Mouse (Mus musculus) intestine, embryonic 15.5 days (tissue): ENCODE measurements at regions not wholly inside any gene's neighbourhood (a gene's known extent, or its start where the extent isn't known, plus 50 kb on each side); places are given as distances from the start of the nearest gene placed in this dataset.
A peak's percentile ranks its signal among the peaks of the same experiment; 100 is the strongest.

Experiments used
- ATAC-seq: fragments of 200-750 bp; cut with Nextera tagmentation; 2 replicates; pipeline ENCODE4 v1.8.0; 2017; ENCODE audit warnings: moderate TSS enrichment, moderate library complexity
- H3K27ac ChIP-seq: fragments of 300-500 bp; sonication (generic); 2 replicates; pipeline ENCODE4 v1.5.1; 2015; ENCODE audit warnings: mild to moderate bottlenecking, inconsistent platforms
- H3K27me3 ChIP-seq: fragments of 300-500 bp; sonication (generic); replicated peaks from 2 replicates; pipeline ENCODE4 v1.6.1; 2015; ENCODE audit warnings: inconsistent platforms
- H3K36me3 ChIP-seq: fragments of 300-500 bp; sonication (generic); 2 replicates; pipeline ENCODE4 v1.6.1; 2015; ENCODE audit warnings: inconsistent platforms
- H3K4me1 ChIP-seq: fragments of 300-500 bp; sonication (generic); replicated peaks from 2 replicates; pipeline ENCODE4 v1.6.1; 2015; ENCODE audit warnings: inconsistent platforms
- H3K4me2 ChIP-seq: fragments of 300-500 bp; sonication (generic); replicated peaks from 2 replicates; pipeline ENCODE4 v1.6.1; 2015; ENCODE audit warnings: mild to moderate bottlenecking, inconsistent platforms
- H3K4me3 ChIP-seq: fragments of 300-500 bp; sonication (generic); replicated peaks from 2 replicates; pipeline ENCODE4 v1.5.1; 2015; ENCODE audit warnings: inconsistent platforms
- H3K9ac ChIP-seq: fragments of 300-500 bp; sonication (generic); 2 replicates; pipeline ENCODE4 v1.6.1; 2015; ENCODE audit warnings: inconsistent platforms
- H3K9me3 ChIP-seq: fragments of 300-500 bp; sonication (generic); 2 replicates; pipeline ENCODE4 v1.6.1; 2016; ENCODE audit warnings: inconsistent platforms
- WGBS: fragments of 180-500 bp; shearing (Covaris S2); methylation state at CpG from one replicate; pipeline ENCODE4 v1.1.7; 2015; 5-methylcytosine and 5-hydroxymethylcytosine counted together

GRCm38 (mm10) chr17:7577227-7577626 is 192.0 kb upstream of the Unc93a2 start:
- Histone ChIP-seq H3K4me1 (0 out of 2 replicates have a peak, but pooled peaks cover 12% of the 10 kb centered on the region), H3K36me3 (no peaks in the 10 kb centered on the region), H3K4me3 (no peak overlapping the region), H3K4me2 (no peak overlapping the region), H3K9me3 (no peaks in the 10 kb centered on the region), H3K9ac (no peak overlapping the region), H3K27me3 (no peaks in the 10 kb centered on the region), H3K27ac (peak overlapping the region; percentile 58)
- ATAC-seq = peak; percentile 84
- WGBS = 42% methylated on average over 4 of the region's 4 CpGs

GRCm38 (mm10) chr17:7571481-7571880 is 186.2 kb upstream of the Unc93a2 start:
- H3K27me3 ChIP-seq = no peaks in the 10 kb centered on the region
- no peak overlapping the region for H3K4me3 ChIP-seq
- no peak for ATAC-seq
- no peaks in the 10 kb centered on the region for H3K36me3 ChIP-seq
- H3K4me2 ChIP-seq = no peak overlapping the region
- no peak overlapping the region for H3K27ac ChIP-seq
- H3K9me3 ChIP-seq = no peaks in the 10 kb centered on the region
- 91% methylated on average over 3 of the region's 3 CpGs for WGBS
- H3K9ac ChIP-seq = no peak overlapping the region
- H3K4me1 ChIP-seq = 0 out of 2 replicates have a peak, but pooled peaks cover under 1% of the 10 kb centered on the region

- Histone ChIP-seq H3K9me3 (no peaks in the 10 kb centered on the region), H3K27me3 (no peaks in the 10 kb centered on the region), H3K36me3 (no peaks in the 10 kb centered on the region), H3K9ac (no peak overlapping the region), H3K4me1 (no peaks in the 10 kb centered on the region), H3K4me3 (no peak overlapping the region), H3K4me2 (no peak overlapping the region), H3K27ac (no peak overlapping the region)
- no peak for ATAC-seq
- 88% methylated on average over 5 of the region's 5 CpGs for WGBS
These were observed 183.2 kb upstream of the Unc93a2 start for GRCm38 (mm10) chr17:7568482-7568881.

- WGBS = 71% methylated on average over 2 of the region's 2 CpGs
- no peaks in the 10 kb centered on the region for H3K4me1 ChIP-seq
- H3K9ac ChIP-seq = no peak overlapping the region
These were observed 180.5 kb upstream of the Unc93a2 start for GRCm38 (mm10) chr17:7565771-7566170.

GRCm38 (mm10) chr17:7562940-7563339 is 177.7 kb upstream of the Unc93a2 start:
- no peak overlapping the region for H3K9ac ChIP-seq
- no peak overlapping the region for H3K4me2 ChIP-seq
- H3K36me3 ChIP-seq = no peaks in the 10 kb centered on the region
- H3K9me3 ChIP-seq = no peaks in the 10 kb centered on the region
- WGBS = 40% methylated on average over 8 of the region's 8 CpGs
- no peak overlapping the region for H3K4me3 ChIP-seq
- ATAC-seq = no peak
- H3K27ac ChIP-seq = no peak overlapping the region
- no peaks in the 10 kb centered on the region for H3K27me3 ChIP-seq
- no peaks in the 10 kb centered on the region for H3K4me1 ChIP-seq

More at GRCm38 (mm10) chr17:7565771-7566170, 180.5 kb upstream of the Unc93a2 start:
- H3K4me2 ChIP-seq = no peak overlapping the region
- no peaks in the 10 kb centered on the region for H3K36me3 ChIP-seq
- ATAC-seq = no peak
- H3K27me3 ChIP-seq = no peaks in the 10 kb centered on the region
- no peak overlapping the region for H3K27ac ChIP-seq
- no peaks in the 10 kb centered on the region for H3K9me3 ChIP-seq
- H3K4me3 ChIP-seq = no peak overlapping the region

- H3K4me2 ChIP-seq = no peak overlapping the region
- H3K27ac ChIP-seq = no peak overlapping the region
- ATAC-seq = no peak
- WGBS = 84% methylated on average over 2 of the region's 2 CpGs
- H3K36me3 ChIP-seq = no peaks in the 10 kb centered on the region
- H3K4me1 ChIP-seq = no peaks in the 10 kb centered on the region
- no peaks in the 10 kb centered on the region for H3K27me3 ChIP-seq
- no peaks in the 10 kb centered on the region for H3K9me3 ChIP-seq
- no peak overlapping the region for H3K4me3 ChIP-seq
- no peak overlapping the region for H3K9ac ChIP-seq
These were observed 163.2 kb upstream of the Unc93a2 start for GRCm38 (mm10) chr17:7548456-7548855.

GRCm38 (mm10) chr17:7538402-7539087 is 153.3 kb upstream of the Unc93a2 start:
- H3K4me3 ChIP-seq = no peak overlapping the region
- WGBS = 59% methylated on average over 4 of the region's 4 CpGs
- H3K27ac ChIP-seq = peak overlapping the region; percentile 36; the same call in 1 of the 2 replicates
- H3K4me2 ChIP-seq = no peak overlapping the region
- no peaks in the 10 kb centered on the region for H3K4me1 ChIP-seq
- no peak for ATAC-seq
- no peaks in the 10 kb centered on the region for H3K9me3 ChIP-seq
- no peaks in the 10 kb centered on the region for H3K27me3 ChIP-seq
- H3K9ac ChIP-seq = no peak overlapping the region
- H3K36me3 ChIP-seq = no peaks in the 10 kb centered on the region

GRCm38 (mm10) chr17:7537618-7538266 is 152.5 kb upstream of the Unc93a2 start:
- ATAC-seq = no peak
- H3K36me3 ChIP-seq = no peaks in the 10 kb centered on the region
- 0 out of 2 replicates have a peak overlapping the region, but pooled peaks have one; percentile 13 for H3K27ac ChIP-seq
- no peak overlapping the region for H3K9ac ChIP-seq
- WGBS = 58% methylated on average over 7 of the region's 7 CpGs
- H3K9me3 ChIP-seq = no peaks in the 10 kb centered on the region
- no peak overlapping the region for H3K4me3 ChIP-seq
- H3K27me3 ChIP-seq = no peaks in the 10 kb centered on the region
- H3K4me1 ChIP-seq = no peaks in the 10 kb centered on the region
- H3K4me2 ChIP-seq = no peak overlapping the region

GRCm38 (mm10) chr17:7537210-7537609 is 151.9 kb upstream of the Unc93a2 start:
- Histone ChIP-seq H3K27ac (no peak overlapping the region), H3K9me3 (no peaks in the 10 kb centered on the region), H3K4me2 (no peak overlapping the region), H3K4me3 (no peak overlapping the region), H3K36me3 (no peaks in the 10 kb centered on the region), H3K4me1 (no peaks in the 10 kb centered on the region), H3K9ac (no peak overlapping the region), H3K27me3 (no peaks in the 10 kb centered on the region)
- 87% methylated on average over 5 of the region's 5 CpGs for WGBS
- no peak for ATAC-seq

GRCm38 (mm10) chr17:7534386-7535059 is 149.3 kb upstream of the Unc93a2 start:
- 81% methylated on average over 6 of the region's 6 CpGs for WGBS
- H3K9me3 ChIP-seq = no peaks in the 10 kb centered on the region
- H3K27ac ChIP-seq = no peak overlapping the region
- H3K4me1 ChIP-seq = no peaks in the 10 kb centered on the region
- H3K4me2 ChIP-seq = no peak overlapping the region
- no peaks in the 10 kb centered on the region for H3K36me3 ChIP-seq
- H3K27me3 ChIP-seq = no peaks in the 10 kb centered on the region
- no peak overlapping the region for H3K9ac ChIP-seq
- no peak overlapping the region for H3K4me3 ChIP-seq
- ATAC-seq = no peak

- Histone ChIP-seq H3K4me1 (no peaks in the 10 kb centered on the region), H3K4me2 (no peak overlapping the region), H3K4me3 (no peak overlapping the region), H3K27me3 (no peaks in the 10 kb centered on the region), H3K9me3 (no peaks in the 10 kb centered on the region), H3K9ac (no peak overlapping the region), H3K36me3 (no peaks in the 10 kb centered on the region), H3K27ac (no peak overlapping the region)
- 0 out of 2 replicates have a peak, but pooled peaks have one; percentile 28 for ATAC-seq
- WGBS = 27% methylated on average over 2 of the region's 2 CpGs
These were observed 148.3 kb upstream of the Unc93a2 start for GRCm38 (mm10) chr17:7533552-7533951.

- Histone ChIP-seq H3K4me1 (no peaks in the 10 kb centered on the region), H3K9me3 (no peaks in the 10 kb centered on the region), H3K4me3 (no peak overlapping the region), H3K9ac (no peak overlapping the region), H3K27me3 (no peaks in the 10 kb centered on the region), H3K27ac (no peak overlapping the region), H3K36me3 (no peaks in the 10 kb centered on the region), H3K4me2 (no peak overlapping the region)
- WGBS = 83% methylated on average over 3 of the region's 3 CpGs
- no peak for ATAC-seq
These were observed 147.4 kb upstream of the Unc93a2 start for GRCm38 (mm10) chr17:7532618-7533017.
